Mouse (Mus musculus) megakaryocyte-erythroid progenitor cell, adult 5-6 weeks (primary cell): ENCODE measurements around the gene Gtsf1. TPM values are rescaled to one million over a fixed set of nuclear protein-coding genes. Genes with fewer than 3 reads are reported as not detected.

Experiments
- ATAC-seq: replicated peaks from 2 replicates; pipeline ENCODE4 v1.8.0; 2016; ENCODE audit warnings: mild to moderate bottlenecking, inconsistent platforms; ENCODE audit not compliant: severe bottlenecking, poor library complexity, low FRiP score, low TSS enrichment
- total RNA-seq, 2 experiments: library from RNA; stranded (forward) in 1 of 2; stranded (reverse) in 1 of 2; fragments of 200-1000, 215-1000 nt in 1 of 2; fragments of >200 nt in 1 of 2; fragmentation: Nextera tagmentation in 1 of 2; gene quantifications; 2 replicates each; pipeline ENCODE4 v1.2.3; 2014 to 2017

The Gtsf1 gene
- total RNA-seq, 2 experiments from 2014 or later = not detected

DNA sequence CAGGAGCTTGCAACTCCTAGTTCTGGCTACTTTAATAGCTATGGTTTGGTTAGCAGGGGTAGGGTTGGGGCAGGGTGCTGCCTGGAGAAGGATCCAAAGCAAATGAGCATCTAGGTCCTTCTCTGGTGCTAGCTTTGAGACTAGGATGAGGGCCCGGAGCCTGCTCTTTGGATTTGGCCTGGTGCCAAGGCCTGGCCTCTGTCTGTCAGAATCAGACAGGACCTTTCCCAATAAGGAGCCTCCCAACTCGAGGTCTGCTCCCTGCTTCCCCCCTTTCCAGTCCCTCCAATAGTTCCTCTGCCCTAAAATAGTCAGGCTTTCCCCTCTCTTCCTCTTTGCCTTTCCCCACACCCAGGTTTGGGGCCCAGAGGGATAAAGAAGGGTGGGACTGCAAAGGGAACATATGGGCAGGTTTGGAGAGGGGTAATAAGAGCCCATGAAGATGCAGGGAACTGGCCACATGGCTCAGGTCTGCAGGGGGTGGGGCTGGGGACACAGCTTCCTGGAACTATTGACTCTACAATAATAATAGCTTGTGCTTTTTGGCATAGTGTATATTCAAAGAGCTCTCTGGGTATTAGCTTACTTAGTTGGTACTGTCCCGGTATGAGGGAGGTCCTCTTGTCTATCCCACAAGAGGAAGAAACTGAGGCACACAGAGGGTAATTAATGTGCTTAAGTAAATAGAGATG lies 51.5 kb downstream of the Gtsf1 start:
- no peak for ATAC-seq

DNA sequence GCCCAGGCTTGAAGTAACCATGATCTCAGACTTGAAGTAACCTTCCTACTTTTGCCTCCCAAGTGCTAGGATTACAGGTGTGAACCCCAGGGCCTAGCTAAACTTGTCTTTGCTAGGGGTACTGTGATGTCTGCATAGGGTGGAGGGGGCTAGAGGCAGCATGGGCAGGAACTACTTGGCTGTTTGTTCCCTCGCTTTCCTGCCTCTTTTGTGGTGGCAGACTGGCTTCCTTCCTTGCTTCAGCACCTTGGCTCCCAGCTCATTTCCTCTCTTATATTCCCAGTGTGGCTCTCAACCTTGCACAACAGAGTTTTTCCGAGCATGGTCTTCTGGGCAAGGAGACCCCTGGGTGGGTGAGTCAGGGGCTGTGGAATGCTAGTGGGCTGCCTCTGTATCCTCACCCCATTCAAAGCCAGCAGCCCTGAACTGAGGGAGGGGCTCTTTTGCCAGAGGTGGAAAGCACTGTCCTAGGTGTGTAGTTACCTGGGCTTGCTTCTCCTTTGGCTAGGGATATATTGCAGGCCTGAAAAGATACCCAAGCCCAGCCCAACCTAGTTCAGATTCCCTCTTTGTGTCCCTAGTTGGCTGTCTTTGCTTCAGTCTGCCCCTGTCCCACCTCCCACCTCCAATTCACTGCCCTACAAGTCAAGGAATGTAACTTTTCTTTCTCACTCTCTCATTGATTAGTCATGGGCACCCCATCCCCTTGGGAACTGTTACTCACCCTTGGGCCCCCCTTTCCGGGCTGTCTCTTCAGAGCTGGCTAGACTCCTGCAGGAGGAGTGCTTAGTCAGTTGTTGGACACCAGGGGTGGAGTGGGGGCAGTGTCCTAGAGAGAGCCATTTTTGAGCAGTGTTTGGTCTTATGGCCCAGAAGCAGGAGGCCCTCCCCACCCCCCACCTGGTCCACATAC lies 52.3 kb downstream of the Gtsf1 start:
- ATAC-seq = no peak

DNA sequence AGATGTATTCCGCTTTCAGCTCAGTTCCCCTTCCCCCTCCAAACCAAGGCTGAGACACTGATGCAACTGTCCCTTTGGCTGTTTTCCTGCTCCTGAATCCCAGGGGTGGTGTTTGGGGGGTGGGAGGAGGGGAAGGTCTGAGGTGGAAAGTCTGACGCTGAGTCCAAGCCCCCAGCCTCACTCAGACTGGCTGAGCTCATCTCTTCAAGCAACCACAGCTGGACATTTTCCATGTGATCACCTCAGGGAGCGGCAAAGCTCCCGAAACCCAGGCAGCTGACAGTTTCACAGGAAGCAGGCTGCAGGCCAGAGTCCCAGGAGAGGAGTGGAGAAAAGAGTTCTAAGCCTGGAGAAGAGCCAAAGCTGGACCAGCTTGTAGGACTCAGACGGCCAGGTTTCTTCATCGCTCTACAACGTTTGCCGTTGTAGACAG lies 53.4 kb downstream of the Gtsf1 start:
- no peak for ATAC-seq

DNA sequence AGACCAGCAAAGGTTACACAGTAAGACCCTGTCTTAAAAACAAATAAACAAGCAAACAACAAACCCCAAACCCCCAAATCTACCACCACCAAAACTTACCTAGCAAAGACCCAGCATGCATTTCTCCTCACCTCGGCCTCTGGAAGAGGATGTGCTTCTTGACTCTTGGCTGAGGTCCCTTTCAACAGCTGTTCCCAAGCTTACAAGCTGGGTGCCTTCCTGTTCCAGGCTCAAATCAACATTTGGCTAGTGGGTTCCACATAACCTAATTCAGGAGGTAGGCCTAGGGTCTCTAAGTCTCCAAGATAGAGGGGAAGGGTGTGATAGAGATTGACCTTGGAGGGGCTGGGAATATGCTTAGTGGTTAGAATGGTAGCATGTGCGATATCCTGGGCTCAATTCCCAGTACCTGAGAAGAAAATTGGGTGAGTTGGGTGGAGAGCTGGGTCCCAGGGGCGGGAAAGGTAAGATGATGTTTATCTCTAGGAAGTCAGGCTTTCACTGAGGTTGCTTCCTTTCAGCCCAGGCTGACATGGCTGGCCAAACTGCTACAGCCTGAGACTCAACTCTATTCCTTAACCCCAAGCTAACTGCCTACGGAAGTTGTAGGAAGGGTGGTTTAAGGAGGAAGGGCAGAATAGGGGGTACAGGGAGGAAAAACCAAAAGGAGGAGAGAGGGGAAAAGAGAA lies 55.0 kb downstream of the Gtsf1 start:
- ATAC-seq = no peak

DNA sequence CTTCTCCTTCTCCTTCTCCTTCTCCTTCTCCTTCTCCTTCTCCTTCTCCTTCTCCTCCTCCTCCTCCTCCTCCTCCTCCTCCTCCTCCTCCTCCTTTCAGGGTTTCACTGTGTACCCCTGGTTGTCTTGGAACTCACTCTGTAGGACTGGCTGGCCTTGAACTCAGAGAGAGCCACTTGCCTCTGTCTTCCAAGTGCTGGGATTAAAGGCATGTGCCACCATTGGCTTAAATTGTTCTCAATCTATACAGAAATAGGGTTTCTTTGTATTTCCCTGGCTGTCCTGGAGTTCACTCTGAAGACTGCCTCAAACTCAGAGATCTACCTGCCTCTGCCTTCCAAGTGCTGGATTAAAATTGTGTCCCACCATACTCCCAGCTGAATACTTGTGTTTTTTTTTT lies 57.8 kb downstream of the Gtsf1 start:
- no peak for ATAC-seq

DNA sequence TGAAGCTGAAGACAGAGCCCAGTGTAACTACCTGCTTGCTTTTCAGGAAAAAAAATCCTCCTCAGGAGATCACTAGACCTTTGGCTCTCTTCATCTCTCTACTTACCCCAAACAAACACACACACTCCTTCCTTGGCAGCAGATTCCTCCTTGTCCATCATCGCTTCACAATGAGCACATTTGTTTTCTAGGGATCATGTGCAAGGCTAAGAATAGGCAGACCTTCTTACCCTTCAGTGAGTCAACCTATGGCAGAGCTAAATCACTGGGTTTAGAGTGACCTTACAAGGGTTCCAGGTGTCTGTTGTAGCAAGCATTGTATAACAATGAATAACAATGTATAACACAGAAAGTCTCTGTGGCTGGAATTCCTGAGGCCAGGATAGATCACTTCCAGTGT lies 58.5 kb downstream of the Gtsf1 start:
- ATAC-seq = no peak

DNA sequence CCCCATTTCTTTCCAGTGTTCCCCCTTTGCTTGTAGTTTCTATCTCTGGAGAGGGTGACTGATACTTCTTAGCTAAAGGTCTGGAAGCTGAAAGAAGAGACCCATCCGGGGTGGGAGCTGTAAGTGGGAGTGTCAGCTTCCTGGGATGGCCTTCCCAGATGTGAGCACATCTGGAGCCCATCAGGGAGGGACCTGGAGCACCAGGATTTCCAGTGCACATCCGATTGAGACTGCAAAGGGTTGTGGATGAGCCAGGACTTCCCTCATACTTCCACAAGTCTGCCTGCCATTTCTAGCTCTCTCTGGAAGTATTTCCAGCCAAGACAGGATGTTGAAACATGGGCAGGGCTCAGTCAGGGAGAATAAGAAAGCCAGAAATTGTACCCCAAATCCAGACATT lies 59.1 kb downstream of the Gtsf1 start:
- no peak for ATAC-seq

DNA sequence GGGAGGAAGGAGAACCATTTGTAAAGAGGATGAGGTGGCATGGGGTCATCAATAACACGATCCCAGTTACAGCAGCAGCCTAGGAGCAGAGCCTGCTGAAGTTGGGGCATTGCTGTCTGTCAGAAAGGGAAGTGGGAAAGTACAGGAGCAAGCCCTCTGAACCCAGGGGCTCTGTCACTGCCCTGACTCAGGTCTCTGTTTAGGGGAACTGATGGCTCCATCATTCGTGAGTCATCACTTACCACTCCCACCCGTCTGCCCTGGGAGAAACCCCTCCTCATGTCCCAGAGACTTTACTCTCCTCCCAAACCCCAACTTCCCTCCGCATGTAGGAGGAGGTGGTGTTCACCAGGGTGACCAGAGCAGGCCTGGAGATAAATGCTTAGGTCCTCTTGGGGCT lies 59.8 kb downstream of the Gtsf1 start:
- no peak for ATAC-seq

DNA sequence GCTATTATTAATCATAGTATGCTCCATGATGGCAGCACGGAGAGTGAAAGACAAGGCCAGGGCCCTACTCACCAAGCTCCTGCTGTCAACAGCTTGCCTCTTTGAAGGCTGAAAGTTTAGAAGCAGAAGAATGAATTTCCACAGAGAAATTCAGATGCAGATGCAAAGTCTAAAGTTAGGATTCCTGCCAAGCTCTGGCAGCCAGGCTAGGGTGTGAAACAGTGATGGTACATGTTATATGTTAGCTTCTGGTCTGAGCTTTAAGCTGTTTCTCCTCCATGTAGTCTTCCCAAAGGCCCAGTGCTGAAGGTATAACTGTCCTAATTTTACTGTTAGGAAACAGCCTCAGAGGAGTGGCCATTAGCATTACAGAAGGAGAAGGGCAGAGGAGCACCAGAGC lies 61.1 kb downstream of the Gtsf1 start:
- ATAC-seq = no peak

DNA sequence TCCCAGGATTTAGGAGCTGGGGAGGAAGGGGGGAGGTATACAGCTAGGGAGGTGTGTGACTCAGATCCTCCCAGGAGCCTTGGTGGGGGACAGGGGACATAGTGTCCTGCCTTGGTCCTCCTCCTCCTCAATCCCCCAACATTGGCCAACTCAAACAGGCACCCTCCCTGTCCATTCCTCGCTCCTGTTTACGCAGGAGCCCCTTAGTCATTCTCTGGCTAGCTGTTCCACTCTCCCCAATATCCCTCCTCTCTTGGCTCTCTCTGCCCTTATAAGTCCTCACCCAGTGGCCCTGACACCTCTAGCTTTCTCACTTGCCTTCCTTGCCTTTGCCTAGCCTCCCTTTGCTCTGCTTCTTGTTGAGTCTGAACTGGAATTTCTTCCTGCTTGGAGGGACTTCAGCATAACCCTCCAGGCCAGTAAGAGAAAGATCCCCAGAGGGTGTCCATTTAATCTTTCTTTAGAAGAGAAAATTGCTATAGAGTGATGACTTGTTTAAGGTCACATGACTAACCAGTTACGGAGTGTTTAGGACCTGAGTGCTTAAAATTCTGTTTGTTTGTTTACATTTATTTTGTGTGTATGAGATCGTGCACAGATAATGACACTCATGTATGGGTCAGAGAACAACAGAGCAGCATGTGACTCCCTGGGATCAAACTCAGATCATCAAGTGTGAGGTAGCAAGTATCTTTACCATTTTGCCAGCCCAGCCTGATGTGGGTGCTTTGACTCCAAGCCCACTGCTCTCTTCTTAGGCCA lies 61.9 kb downstream of the Gtsf1 start:
- ATAC-seq = no peak

DNA sequence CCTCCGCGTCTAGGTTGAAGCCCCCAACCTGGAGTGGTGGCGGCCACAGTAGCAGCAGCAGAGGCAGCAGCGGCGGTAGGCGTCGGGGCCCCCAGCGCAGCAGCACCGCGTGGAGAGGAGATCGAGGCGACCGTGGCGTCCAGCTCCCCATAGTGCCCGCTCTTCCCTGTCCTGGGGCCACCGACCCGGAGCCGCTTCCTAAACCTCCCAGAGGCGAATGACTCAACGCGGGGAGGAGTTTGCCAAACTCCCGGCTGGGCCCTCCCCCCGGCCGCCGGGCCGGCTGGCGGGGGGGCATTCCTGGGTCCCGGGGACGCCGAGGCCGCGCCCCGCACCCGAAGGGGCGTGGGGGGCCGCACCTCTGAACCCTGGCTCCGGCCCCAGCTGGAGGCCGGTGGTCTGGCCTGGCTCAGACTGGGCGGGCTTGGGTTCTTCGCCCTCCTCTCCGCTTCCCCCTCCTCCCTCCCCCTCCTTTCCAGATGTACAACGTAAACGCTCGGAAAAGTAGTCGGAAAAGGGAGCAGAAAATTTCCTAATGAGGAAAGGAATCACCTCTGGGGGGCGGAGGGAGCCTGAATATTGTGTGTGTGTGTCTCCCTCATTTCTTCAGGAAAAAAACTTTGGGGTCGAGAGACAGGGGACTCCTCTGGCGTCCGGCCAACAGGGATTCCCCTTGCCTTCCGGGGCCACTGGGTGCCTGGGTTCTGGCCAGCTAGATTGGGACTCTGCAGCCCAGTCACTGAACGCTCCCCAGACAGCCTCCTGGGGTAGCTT lies 63.7 kb downstream of the Gtsf1 start, which contains the start of gene Itga5:
Gene Itga5 (minus strand): TSS at position 388 of the 774 bp plus-strand sequence.
- ATAC-seq = no peak

DNA sequence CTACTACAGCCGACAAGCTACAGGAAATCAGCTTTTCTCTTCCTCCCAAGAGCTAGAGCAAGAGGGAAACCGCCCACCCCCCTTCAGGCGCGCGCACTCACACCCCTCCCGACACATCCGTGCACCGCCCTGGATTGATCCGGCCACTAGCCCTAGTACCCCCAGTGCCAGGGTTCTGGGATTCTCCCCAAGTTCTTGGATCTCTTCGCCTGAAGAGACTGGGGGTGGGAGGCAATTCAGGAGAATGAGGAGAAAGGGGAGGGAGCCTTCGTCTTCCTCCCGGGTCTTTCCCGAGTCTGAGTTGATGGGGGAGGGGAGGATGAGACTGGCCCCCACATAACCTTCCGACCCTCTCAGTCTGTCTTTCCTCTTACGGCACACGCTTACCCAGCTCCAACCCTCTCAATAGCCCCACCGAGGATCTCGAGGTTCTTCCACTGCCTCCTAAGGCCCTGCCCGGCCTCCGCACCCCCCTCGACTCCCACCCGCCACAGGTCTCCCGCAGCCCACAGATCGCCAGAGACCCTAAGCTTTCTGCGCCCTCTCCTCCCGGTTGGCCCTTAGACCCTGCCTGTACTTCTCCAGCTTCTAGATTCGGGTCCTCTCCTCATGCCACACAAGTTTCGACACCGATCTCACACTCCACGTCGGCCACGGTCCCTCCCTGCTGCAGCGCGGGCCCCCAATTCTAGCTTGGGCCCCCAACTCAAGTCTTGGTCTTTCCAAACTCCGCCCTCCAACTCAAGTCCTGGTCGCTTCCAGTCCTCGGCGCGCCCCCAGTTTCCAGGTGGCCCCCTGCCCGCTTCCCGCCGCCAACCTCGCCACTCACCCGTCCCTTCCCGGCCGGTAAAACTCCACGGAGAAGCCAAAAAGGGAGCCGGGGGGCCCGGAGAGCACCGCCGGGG lies 64.5 kb downstream of the Gtsf1 start:
- ATAC-seq = 0 out of 2 replicates have a peak, but pooled peaks have one; percentile 5

DNA sequence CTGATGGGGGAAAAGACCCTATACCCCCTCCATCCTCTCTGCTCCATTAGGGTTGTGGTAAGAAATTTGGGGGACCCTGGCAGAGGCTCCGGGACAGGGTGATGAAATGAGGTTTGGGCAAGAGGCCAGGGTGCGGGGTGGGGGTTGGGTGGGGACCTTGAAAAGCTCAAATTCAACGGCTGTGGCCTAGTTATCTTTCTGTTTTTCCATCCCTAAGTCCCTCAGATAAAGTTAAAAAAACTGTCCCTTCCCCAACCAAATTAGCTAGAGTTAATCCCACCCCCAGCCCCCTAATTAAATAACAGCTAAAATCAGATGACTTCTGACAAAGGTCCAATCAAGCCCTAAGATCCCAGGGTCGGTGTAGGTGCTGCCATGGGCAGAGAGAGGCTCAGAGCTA lies 65.5 kb downstream of the Gtsf1 start:
- ATAC-seq = 0 out of 2 replicates have a peak, but pooled peaks have one; percentile 18

DNA sequence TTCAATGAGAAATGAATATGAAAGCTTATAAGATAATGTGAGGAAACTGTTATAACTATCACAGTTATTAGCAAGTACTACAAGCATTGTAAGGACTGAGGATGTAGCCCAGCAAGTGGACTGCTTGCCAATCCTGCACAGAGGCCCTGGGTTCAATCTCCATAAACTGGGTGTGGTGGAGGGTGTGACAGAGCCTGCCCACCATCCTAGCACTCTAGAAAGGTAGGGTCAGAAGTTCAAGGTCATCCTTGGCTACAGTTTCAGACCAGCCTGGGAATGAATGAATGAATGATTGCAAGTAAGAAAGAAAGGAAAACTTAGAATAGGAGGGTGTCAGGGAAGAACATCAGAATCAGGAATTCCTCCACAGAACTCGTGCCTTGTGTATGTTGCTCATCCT lies 66.5 kb downstream of the Gtsf1 start:
- ATAC-seq = no peak

DNA sequence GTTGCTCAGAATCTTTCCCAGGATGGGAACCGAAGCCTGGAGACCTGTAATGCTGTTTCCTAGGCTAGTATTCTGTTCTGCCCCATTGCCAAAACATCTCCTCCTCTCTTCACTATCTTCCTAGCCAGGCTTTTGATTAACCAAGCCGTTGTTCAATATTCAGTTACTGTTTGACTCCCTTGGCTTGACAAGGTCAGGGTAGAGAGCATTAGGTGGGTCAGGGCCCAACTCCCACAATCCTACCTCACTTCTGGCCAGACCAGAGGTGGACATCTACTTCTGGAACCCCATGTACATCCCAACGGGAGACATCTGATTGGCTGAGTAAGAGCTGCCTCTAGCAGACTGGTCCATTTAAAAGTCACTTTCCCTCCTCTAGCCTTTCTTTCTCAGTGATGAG lies 67.3 kb downstream of the Gtsf1 start:
- peak; percentile 19; the same call in 1 of the 2 replicates for ATAC-seq

DNA sequence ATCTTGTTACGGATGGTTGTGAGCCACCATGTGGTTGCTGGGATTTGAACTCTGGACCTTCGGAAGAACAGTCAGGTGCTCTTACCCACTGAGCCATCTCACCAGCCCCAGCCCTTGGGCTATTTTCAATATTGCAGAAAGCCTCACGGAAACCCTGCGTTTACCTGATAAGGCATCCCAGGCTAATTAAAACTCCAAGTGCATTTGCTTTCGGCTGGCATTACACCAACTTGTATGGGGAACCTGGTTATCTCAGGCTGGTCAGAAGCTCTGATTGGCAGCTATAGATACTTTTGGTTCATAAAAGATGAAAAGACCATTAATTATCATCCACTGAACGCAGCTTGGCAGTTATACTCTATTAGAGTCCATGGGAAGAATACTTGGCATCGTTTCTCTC lies 67.9 kb downstream of the Gtsf1 start:
- ATAC-seq = peak; percentile 46

DNA sequence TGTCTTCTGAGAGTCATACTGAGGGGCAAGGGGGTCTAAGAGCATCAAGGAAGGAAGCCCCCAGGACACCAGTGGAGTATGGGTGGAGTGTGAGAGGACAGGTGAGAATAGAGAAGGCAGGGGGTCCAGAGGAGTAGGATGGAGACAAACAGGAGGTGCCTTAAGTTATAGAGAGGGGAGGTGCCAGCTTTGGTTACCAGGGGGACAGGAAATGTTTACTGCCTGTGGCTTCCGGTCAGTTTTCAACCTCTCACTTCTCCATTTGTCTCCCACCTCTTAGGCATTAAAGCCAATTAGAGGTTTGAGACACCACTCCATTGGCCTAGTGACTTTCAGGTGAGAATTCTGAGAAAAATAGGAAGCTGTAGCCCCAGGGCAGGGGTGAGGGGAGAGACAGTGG lies 69.0 kb downstream of the Gtsf1 start:
- ATAC-seq = no peak
